Mouse (Mus musculus) frontal cortex, postnatal 10 days (tissue): Measurements from ENCODE around the gene Hoga1.
"Not testable (repeated sequence)": the region's sequence is repeated elsewhere in the genome, so short reads cannot be mapped to it uniquely, and the experiment has no call there.

Source experiments
- DNase-seq, 2 experiments: peaks; one replicate each; pipeline ENCODE4 v3.0.0; 2022; ENCODE audit warnings: low spot score in 2 of 2, mixed read lengths in 1 of 2

Gene Hoga1

GRCm38 (mm10) chr19:42068441-42069240 is 23.2 kb downstream of the Hoga1 start:
- no peak for DNase-seq

- DNase-seq = no peak
These were observed 23.8 kb downstream of the Hoga1 start for GRCm38 (mm10) chr19:42069241-42069525.

GRCm38 (mm10) chr19:42071221-42071620 is 25.8 kb downstream of the Hoga1 start:
- DNase-seq = no peak

GRCm38 (mm10) chr19:42071886-42072608 is 26.6 kb downstream of the Hoga1 start:
- DNase-seq = no peak

- no peak for DNase-seq
These were observed 27.4 kb downstream of the Hoga1 start for GRCm38 (mm10) chr19:42072802-42073201.

- no peak for DNase-seq
These were observed 29.6 kb downstream of the Hoga1 start for GRCm38 (mm10) chr19:42075051-42075450.

- no peak for DNase-seq
These were observed 30.6 kb downstream of the Hoga1 start for GRCm38 (mm10) chr19:42075992-42076391.

- no peak for DNase-seq
These were observed 33.2 kb downstream of the Hoga1 start for GRCm38 (mm10) chr19:42078566-42078965.

- no peak for DNase-seq
These were observed 33.6 kb downstream of the Hoga1 start for GRCm38 (mm10) chr19:42079006-42079405.

GRCm38 (mm10) chr19:42079950-42080349 is 34.5 kb downstream of the Hoga1 start:
- DNase-seq = no peak

GRCm38 (mm10) chr19:42080469-42080868 is 35.1 kb downstream of the Hoga1 start:
- DNase-seq = no peak

- not testable (repeated sequence) for DNase-seq
These were observed 36.2 kb downstream of the Hoga1 start for GRCm38 (mm10) chr19:42081613-42082012.

- DNase-seq = no peak
These were observed 40.3 kb downstream of the Hoga1 start for GRCm38 (mm10) chr19:42085690-42086089.

- peak; percentile 90 to 92 for DNase-seq
These were observed 40.8 kb downstream of the Hoga1 start, which contains the start of gene Morn4 for GRCm38 (mm10) chr19:42086166-42086565. Morn4 (minus strand) TSS chr19:42086357.

GRCm38 (mm10) chr19:42089103-42089747 is 43.8 kb downstream of the Hoga1 start:
- peak; percentile 47 to 51 for DNase-seq

GRCm38 (mm10) chr19:42089748-42090595 is 44.6 kb downstream of the Hoga1 start, which contains the start of gene Pi4k2a:
Pi4k2a (plus strand) TSS chr19:42090470.
- DNase-seq = peak; percentile 99

GRCm38 (mm10) chr19:42090637-42091141 is 45.3 kb downstream of the Hoga1 start:
- DNase-seq = no peak

- DNase-seq = no peak
These were observed 54.0 kb downstream of the Hoga1 start for GRCm38 (mm10) chr19:42099406-42099805.

GRCm38 (mm10) chr19:42104681-42105080 is 59.3 kb downstream of the Hoga1 start:
- DNase-seq = no peak

- DNase-seq = no peak
These were observed 70.4 kb downstream of the Hoga1 start for GRCm38 (mm10) chr19:42115783-42116335.

- DNase-seq = no peak
These were observed 72.7 kb downstream of the Hoga1 start for GRCm38 (mm10) chr19:42118142-42118541.
